Mouse (Mus musculus) testis, adult 2 months (tissue): ENCODE data around the gene Wdr37.

Source experiments
- CTCF ChIP-seq: fragments of 200-500 bp; IDR thresholded peaks from 2 replicates; pipeline ENCODE4 v1.5.1; 2012; ENCODE audit warnings: low read depth, mild to moderate bottlenecking, inconsistent platforms, low read length, moderate library complexity; ENCODE audit not compliant: control insufficient read depth, insufficient read depth, insufficient replicate concordance
- POLR2A ChIP-seq: fragments of 200-500 bp; IDR thresholded peaks from 2 replicates; pipeline ENCODE4 v1.6.1; 2012; ENCODE audit warnings: low read depth, mild to moderate bottlenecking, inconsistent platforms, low read length, moderate library complexity; ENCODE audit not compliant: control insufficient read depth

GRCm38 (mm10) chr13:8849311-8849710 lies 22.4 kb downstream of the Wdr37 start:
- TF ChIP-seq CTCF (no peak), POLR2A (no peak)
